Comparison of ENCODE assay signal across 7 mouse cellular contexts in genomic region chr9:114978281-114979111, GRCm38 (mm10). TPM values are rescaled to one million over a fixed set of nuclear protein-coding genes. Genes with fewer than 3 reads are reported as not detected.
DNase-seq lines count a peak whose midpoint lies in the region; ATAC-seq and TF ChIP-seq lines count a peak whose summit lies in the region.

Gene Osbpl10 (plus strand): TSS chr9:114978569.

- H3K27me3 ChIP-seq in embryonic facial prominence, embryonic 12.5 days = peaks cover 14% of the 10 kb centered on the region
- H3K27me3 ChIP-seq in limb, embryonic 10.5 days (ENCODE audit: low read depth, poor library complexity, severe bottlenecking) = peaks cover 47% of the 10 kb centered on the region
- peaks cover 12% of the 10 kb centered on the region for H3K27me3 ChIP-seq in midbrain, embryonic 11.5 days (ENCODE audit: control insufficient read depth, insufficient read depth, low read length)
- peaks cover 17% of the 10 kb centered on the region for H3K27me3 ChIP-seq in spleen, adult 2 months (ENCODE audit: control insufficient read depth, insufficient read depth, low read length)

- no peaks in the 10 kb centered on the region for H3K9me3 ChIP-seq in embryonic facial prominence, embryonic 12.5 days
- H3K9me3 ChIP-seq in limb, embryonic 10.5 days (replicated peaks) = no peaks in the 10 kb centered on the region
- no peaks in the 10 kb centered on the region for H3K9me3 ChIP-seq in midbrain, embryonic 11.5 days (ENCODE audit: control insufficient read depth, low read length)

- peaks cover 14% of the 10 kb centered on the region; the same call in 1 of the 2 replicates for H3K4me1 ChIP-seq in embryonic facial prominence, embryonic 12.5 days
- peaks cover 20% of the 10 kb centered on the region for H3K4me1 ChIP-seq in limb, embryonic 10.5 days
- peaks cover 3% of the 10 kb centered on the region for H3K4me1 ChIP-seq in midbrain, embryonic 11.5 days (ENCODE audit: control insufficient read depth, insufficient read depth, low read length)
- peaks cover 5% of the 10 kb centered on the region; the same call in 1 of the 2 replicates for H3K4me1 ChIP-seq in spleen, adult 2 months (ENCODE audit: control insufficient read depth, insufficient read depth, insufficient read length)

- WGBS in embryonic facial prominence, embryonic 12.5 days = under 1% methylated on average over 60 of the region's 86 CpGs
- 1% methylated on average over 68 of the region's 86 CpGs for WGBS in limb, embryonic 10.5 days
- WGBS in midbrain, embryonic 11.5 days = under 1% methylated on average over 68 of the region's 86 CpGs
- WGBS in spleen, adult 2 months = under 1% methylated on average over 61 of the region's 86 CpGs

- H3K4me2 ChIP-seq in embryonic facial prominence, embryonic 12.5 days (replicated peaks) = peak within 1 kb of the TSS; percentile 90
- H3K4me2 ChIP-seq in midbrain, embryonic 11.5 days = peak within 1 kb of the TSS; percentile 73

- peak; percentile 89 to 90 for DNase-seq in adrenal gland, postnatal 36 days
- peak; percentile 86 to 93 for DNase-seq in heart, adult 18-20 months
- peak; percentile 91 for DNase-seq in kidney, adult 18-20 months
- peak; percentile 83 for DNase-seq in limb, embryonic 10.5 days (ENCODE audit: low spot score)
- peak; percentile 97 for DNase-seq in midbrain, embryonic 11.5 days (ENCODE audit: low spot score, missing footprints)
- DNase-seq in spleen, adult 2 months (ENCODE audit: low read depth in 1 of 2, low spot score in 2 of 2) = peak in 1 of 2 experiments; percentile 6

- H3K9ac ChIP-seq in embryonic facial prominence, embryonic 12.5 days = peak within 1 kb of the TSS; percentile 82
- H3K9ac ChIP-seq in midbrain, embryonic 11.5 days (ENCODE audit: low read length) = peak within 1 kb of the TSS; percentile 85

- peak within 1 kb of the TSS; percentile 73 for H3K4me3 ChIP-seq in embryonic facial prominence, embryonic 12.5 days
- H3K4me3 ChIP-seq in limb, embryonic 10.5 days = peak within 1 kb of the TSS; percentile 91
- H3K4me3 ChIP-seq in midbrain, embryonic 11.5 days (ENCODE audit: low read depth, low read length) = peak within 1 kb of the TSS; percentile 71
- H3K4me3 ChIP-seq in spleen, adult 2 months (ENCODE audit: extremely low read depth, insufficient read depth, insufficient read length) = peak within 1 kb of the TSS; percentile 35; the same call in 1 of the 2 replicates

- TF ChIP-seq CTCF in spleen, adult 2 months (IDR thresholded peaks at IDR 0.05; ENCODE audit: extremely low read depth, insufficient read depth, insufficient read length, insufficient replicate concordance) = no peak

- peak; percentile 88 for ATAC-seq in embryonic facial prominence, embryonic 12.5 days (ENCODE audit: insufficient number of reproducible peaks, insufficient read depth, low FRiP score, low TSS enrichment)
- peak; percentile 88 for ATAC-seq in midbrain, embryonic 11.5 days (ENCODE audit: low FRiP score)

- H3K36me3 ChIP-seq in embryonic facial prominence, embryonic 12.5 days = no peaks in the 10 kb centered on the region
- H3K36me3 ChIP-seq in limb, embryonic 10.5 days = no peaks in the 10 kb centered on the region
- H3K36me3 ChIP-seq in midbrain, embryonic 11.5 days (ENCODE audit: control insufficient read depth, insufficient read depth, low read length) = no peaks in the 10 kb centered on the region
- H3K36me3 ChIP-seq in spleen, adult 2 months (ENCODE audit: control insufficient read depth, insufficient read depth, low read length) = no peaks in the 10 kb centered on the region

- H3K27ac ChIP-seq in embryonic facial prominence, embryonic 12.5 days = peak within 1 kb of the TSS; percentile 78
- peak within 1 kb of the TSS; percentile 93 for H3K27ac ChIP-seq in limb, embryonic 10.5 days
- H3K27ac ChIP-seq in midbrain, embryonic 11.5 days (ENCODE audit: low read depth, low read length) = peak within 1 kb of the TSS; percentile 35; the same call in 1 of the 2 replicates
- no peak within 1 kb of the TSS for H3K27ac ChIP-seq in spleen, adult 2 months (ENCODE audit: insufficient read depth, low read length)

- no peak for TF ChIP-seq POLR2A in spleen, adult 2 months (IDR thresholded peaks at IDR 0.05; ENCODE audit: low read depth, low read length)

RNA-seq across cellular contexts. Expression of gene Osbpl10, which starts in this region (rescaled TPM):
- total RNA-seq in adrenal gland, postnatal 36 days (2021) = 1 to 10 TPM; 4.9 to 5.2 TPM
- polyA plus RNA-seq in embryonic facial prominence, embryonic 12.5 days (2016; fragmentation: Nextera tagmentation; extraction: Ambion mirVana) = 2.9 TPM in 2 replicates
- 1 to 10 TPM; 2.7 to 3.4 TPM for total RNA-seq in heart, adult 18-20 months (2021)
- 1.5 and 1.7 TPM in 2 replicates for polyA plus RNA-seq in limb, embryonic 10.5 days (2016; fragmentation: Nextera tagmentation; extraction: Ambion mirVana)
- 0.81 and 1.1 TPM in 2 replicates for polyA plus RNA-seq in midbrain, embryonic 11.5 days (2014; fragmentation: Nextera tagmentation; extraction: Ambion mirVana)
- 0.54 and 0.80 TPM in 2 replicates for polyA plus RNA-seq in spleen, adult 2 months (2012; rRNA removed)

Comparison
In these comparisons a context has a peak if more than half of its experiments do, and no peak if none do; other contexts are left out.
1. H3K4me3 ChIP-seq: peak in every context shown above with its lines; median percentile 91 in limb, embryonic 10.5 days; 73 in embryonic facial prominence, embryonic 12.5 days; 71 in midbrain, embryonic 11.5 days; 35 in spleen, adult 2 months.